Mouse (Mus musculus) G1E (cell line): ENCODE measurements around the gene Plp2.

Experiments used
- CTCF ChIP-seq: IDR thresholded peaks from 2 replicates; pipeline ENCODE4 v1.5.1; 2012; ENCODE audit warnings: low read depth, low read length, inconsistent platforms, mixed read lengths
- GATA1 ChIP-seq: IDR thresholded peaks from 2 replicates; pipeline ENCODE4 v1.6.1; 2012; ENCODE audit warnings: borderline replicate concordance, low read length, inconsistent platforms, mixed read lengths

DNA sequence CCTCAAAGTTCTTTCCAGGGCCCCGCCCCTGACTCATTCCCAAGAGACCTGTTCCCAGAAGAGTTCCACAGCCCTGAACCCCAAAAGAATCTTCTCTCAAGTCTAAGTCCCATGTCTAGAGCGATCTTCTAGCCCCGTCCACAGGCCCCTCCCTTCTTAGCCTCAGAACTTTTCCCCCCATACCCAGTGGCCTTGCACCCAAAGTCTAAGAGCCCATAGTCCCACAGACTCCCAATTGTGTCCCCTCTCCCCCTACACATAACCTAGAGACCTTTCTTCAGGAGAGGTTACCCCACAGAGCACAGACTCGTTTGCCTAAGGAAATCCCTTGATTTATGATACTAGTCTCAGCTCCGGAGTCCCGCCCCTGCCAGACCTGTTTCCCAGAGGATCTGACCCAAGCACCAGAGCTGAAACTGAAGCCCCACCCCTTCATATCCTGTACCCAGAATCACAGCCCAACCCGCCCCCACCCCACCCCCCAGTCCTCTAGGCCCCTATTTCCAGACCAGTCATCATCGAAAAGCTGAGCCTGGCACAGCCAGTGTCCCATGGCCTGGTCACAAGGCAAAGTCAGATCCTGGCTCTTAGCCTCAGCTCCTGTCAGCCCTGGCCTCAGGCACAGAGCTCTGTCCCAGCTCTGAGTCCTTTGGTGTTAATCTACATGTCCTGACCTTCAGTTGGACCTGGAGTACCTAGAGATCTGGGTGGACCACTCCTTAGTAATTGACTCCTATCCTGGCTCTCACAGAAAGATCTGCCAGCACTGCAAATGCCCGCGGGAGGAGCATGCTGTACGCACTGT is 12.2 kb downstream of the Plp2 start:
- TF ChIP-seq CTCF (no peak), GATA1 (no peak)
